Mouse (Mus musculus) heart, embryonic 10.5 days (tissue): ENCODE measurements around the gene Runx1. TPM values are rescaled to one million over a fixed set of nuclear protein-coding genes. Genes with fewer than 3 reads are reported as not detected.

Source experiments
- DNase-seq: peaks from one replicate; pipeline ENCODE4 v3.0.0-alpha.2; 2017; ENCODE audit warnings: low spot score
- H3K27ac ChIP-seq: fragments of 300-500 bp; sonication (generic); 2 replicates; pipeline ENCODE4 v1.5.1; 2016; ENCODE audit warnings: mild to moderate bottlenecking
- H3K27me3 ChIP-seq: fragments of 300-500 bp; sonication (generic); 2 replicates; pipeline ENCODE4 v1.6.1; 2016; ENCODE audit warnings: mild to moderate bottlenecking; ENCODE audit not compliant: poor library complexity, insufficient read depth, severe bottlenecking
- H3K36me3 ChIP-seq: fragments of 300-500 bp; sonication (generic); 2 replicates; pipeline ENCODE4 v1.6.1; 2016; ENCODE audit warnings: mild to moderate bottlenecking, moderate library complexity
- H3K4me1 ChIP-seq: fragments of 300-500 bp; sonication (generic); 2 replicates; pipeline ENCODE4 v1.6.1; 2016; ENCODE audit warnings: mild to moderate bottlenecking
- H3K4me3 ChIP-seq: fragments of 300-500 bp; sonication (generic); 2 replicates; pipeline ENCODE4 v1.5.1; 2016; ENCODE audit warnings: mild to moderate bottlenecking, moderate library complexity
- H3K9me3 ChIP-seq: fragments of 300-500 bp; sonication (generic); 2 replicates; pipeline ENCODE4 v1.6.1; 2016; ENCODE audit warnings: mild to moderate bottlenecking, moderate library complexity
- WGBS: fragments of 180-500 bp; shearing (Covaris S2); methylation state at CpG from one replicate; pipeline ENCODE4 v1.1.7; 2016; 5-methylcytosine and 5-hydroxymethylcytosine counted together
- polyA plus RNA-seq: library from polyadenylated mRNA; unstranded; fragments of >200 nt; fragmentation: Nextera tagmentation; extraction: Ambion mirVana; gene quantifications from 2 replicates; pipeline ENCODE4 v1.2.1, GENCODE M21; 2016

Gene Runx1
- polyA plus RNA-seq, 1 experiment from 2014 or later = 2.5 TPM

DNA sequence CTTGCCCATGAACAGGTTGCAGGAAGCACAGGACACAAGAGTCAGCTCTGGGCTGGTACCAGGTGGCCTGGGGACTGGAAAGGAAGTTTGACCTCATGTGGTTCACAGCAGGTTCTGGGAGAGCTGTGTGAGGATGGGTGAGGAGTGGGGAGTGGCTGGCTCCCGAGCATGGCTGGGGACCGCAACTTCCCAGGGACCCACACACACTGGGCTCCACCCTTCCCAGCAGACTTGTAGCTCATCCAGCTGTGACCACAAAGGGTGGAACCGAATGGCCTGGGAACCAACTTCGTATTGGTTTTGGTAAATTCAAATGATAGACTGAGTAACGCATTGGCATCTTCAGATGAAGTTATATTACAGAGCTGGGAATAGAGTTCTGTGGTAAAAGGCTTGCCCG is 43.5 kb downstream of the Runx1 start:
- H3K27me3 ChIP-seq = peaks cover 68% of the 10 kb centered on the region
- H3K27ac ChIP-seq = no peak overlapping the region
- DNase-seq = no peak
- WGBS = 69% methylated on average over 6 of the region's 6 CpGs
- H3K9me3 ChIP-seq = no peaks in the 10 kb centered on the region
- no peaks in the 10 kb centered on the region for H3K36me3 ChIP-seq
- H3K4me1 ChIP-seq = peaks cover 39% of the 10 kb centered on the region
- H3K4me3 ChIP-seq = no peak overlapping the region

- H3K27me3 ChIP-seq = peaks cover 61% of the 10 kb centered on the region
- 83% methylated on average over 9 of the region's 9 CpGs for WGBS
- H3K9me3 ChIP-seq = no peaks in the 10 kb centered on the region
- H3K4me3 ChIP-seq = no peak overlapping the region
- H3K36me3 ChIP-seq = no peaks in the 10 kb centered on the region
- DNase-seq = no peak
- no peak overlapping the region for H3K27ac ChIP-seq
- peaks cover 26% of the 10 kb centered on the region for H3K4me1 ChIP-seq
These were observed 46.0 kb downstream of the Runx1 start for GRCm38 (mm10) chr16:92779896-92780435.

GRCm38 (mm10) chr16:92779175-92779574 is 46.8 kb downstream of the Runx1 start:
- peaks cover 61% of the 10 kb centered on the region for H3K27me3 ChIP-seq
- no peaks in the 10 kb centered on the region for H3K9me3 ChIP-seq
- H3K4me1 ChIP-seq = peaks cover 24% of the 10 kb centered on the region
- WGBS = 85% methylated on average over 2 of the region's 2 CpGs
- no peak for DNase-seq
- no peaks in the 10 kb centered on the region for H3K36me3 ChIP-seq
- no peak overlapping the region for H3K4me3 ChIP-seq
- H3K27ac ChIP-seq = no peak overlapping the region

- H3K4me3 ChIP-seq = no peak overlapping the region
- H3K4me1 ChIP-seq = peaks cover 15% of the 10 kb centered on the region
- no peaks in the 10 kb centered on the region for H3K36me3 ChIP-seq
- H3K9me3 ChIP-seq = no peaks in the 10 kb centered on the region
- DNase-seq = peak; percentile 81
- H3K27me3 ChIP-seq = peaks cover 57% of the 10 kb centered on the region
- H3K27ac ChIP-seq = 0 out of 2 replicates have a peak overlapping the region, but pooled peaks have one; percentile 16
- WGBS = 25% methylated on average over 9 of the region's 9 CpGs
These were observed 47.7 kb downstream of the Runx1 start for GRCm38 (mm10) chr16:92778096-92778780.

GRCm38 (mm10) chr16:92767862-92768261 is 58.1 kb downstream of the Runx1 start:
- no peak overlapping the region for H3K27ac ChIP-seq
- no peaks in the 10 kb centered on the region for H3K9me3 ChIP-seq
- peaks cover 4% of the 10 kb centered on the region; the same call in 1 of the 2 replicates for H3K4me1 ChIP-seq
- H3K4me3 ChIP-seq = no peak overlapping the region
- no peaks in the 10 kb centered on the region for H3K36me3 ChIP-seq
- WGBS = 86% methylated on average over 4 of the region's 4 CpGs
- DNase-seq = no peak
- peaks cover 8% of the 10 kb centered on the region for H3K27me3 ChIP-seq

DNA sequence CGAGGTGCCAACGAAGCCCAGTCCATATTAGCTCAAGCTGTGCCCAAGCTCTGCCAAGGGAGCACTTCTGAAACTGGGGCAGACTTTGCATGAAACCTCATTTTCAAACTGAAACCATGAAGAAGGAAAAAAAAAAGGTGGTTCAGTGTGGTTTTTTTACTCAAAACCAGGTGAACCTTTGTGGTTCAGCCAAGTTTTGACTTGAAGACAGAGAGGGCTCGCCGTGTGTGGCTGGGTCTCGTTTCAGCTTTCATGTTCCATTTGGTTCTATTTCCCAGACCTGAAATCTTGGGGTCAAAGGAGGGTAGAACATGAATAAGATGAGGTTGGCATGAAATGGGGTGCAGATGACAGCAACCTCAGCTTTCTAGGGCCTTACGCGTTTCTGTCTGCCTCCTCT is 58.5 kb downstream of the Runx1 start:
- Histone ChIP-seq H3K27ac (no peak overlapping the region), H3K4me3 (no peak overlapping the region), H3K4me1 (peaks cover 6% of the 10 kb centered on the region), H3K27me3 (peaks cover 10% of the 10 kb centered on the region), H3K36me3 (no peaks in the 10 kb centered on the region), H3K9me3 (no peaks in the 10 kb centered on the region)
- DNase-seq = no peak
- WGBS = 90% methylated on average over 7 of the region's 7 CpGs

DNA sequence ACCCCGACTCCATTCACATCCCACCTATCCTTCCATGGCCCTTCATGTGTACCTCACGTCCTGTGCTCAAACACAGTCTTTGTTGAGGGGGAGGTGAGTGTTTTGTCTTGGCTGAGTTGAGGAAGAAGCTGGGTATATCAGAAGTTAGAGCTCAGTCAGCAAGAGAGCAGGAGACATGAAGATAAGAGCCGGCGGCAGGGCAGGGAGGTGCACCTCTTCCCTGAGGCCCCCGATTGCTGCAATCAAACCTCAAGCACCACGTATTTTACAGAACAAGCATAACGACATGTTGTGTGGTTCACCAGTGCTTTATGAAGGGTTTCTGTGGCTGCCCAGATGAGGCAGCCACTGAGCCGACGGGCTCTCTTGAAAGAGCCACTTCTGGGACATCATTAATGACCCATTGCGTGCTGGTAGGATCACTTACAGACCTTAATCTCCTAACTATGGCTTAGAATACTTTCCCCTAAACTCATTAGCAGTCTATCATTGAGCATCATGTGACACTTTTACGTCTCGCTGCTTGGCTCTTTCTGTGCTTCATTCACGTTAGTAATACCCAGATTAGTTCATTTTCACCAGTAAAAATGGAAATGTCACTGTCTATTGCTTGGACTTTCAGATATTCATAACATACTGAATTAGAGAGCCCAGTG is 61.1 kb downstream of the Runx1 start:
- Histone ChIP-seq H3K27me3 (peaks cover 11% of the 10 kb centered on the region), H3K36me3 (no peaks in the 10 kb centered on the region), H3K4me3 (no peak overlapping the region), H3K9me3 (no peaks in the 10 kb centered on the region), H3K4me1 (peaks cover 11% of the 10 kb centered on the region), H3K27ac (no peak overlapping the region)
- no peak for DNase-seq
- WGBS = 66% methylated on average over 13 of the region's 13 CpGs

DNA sequence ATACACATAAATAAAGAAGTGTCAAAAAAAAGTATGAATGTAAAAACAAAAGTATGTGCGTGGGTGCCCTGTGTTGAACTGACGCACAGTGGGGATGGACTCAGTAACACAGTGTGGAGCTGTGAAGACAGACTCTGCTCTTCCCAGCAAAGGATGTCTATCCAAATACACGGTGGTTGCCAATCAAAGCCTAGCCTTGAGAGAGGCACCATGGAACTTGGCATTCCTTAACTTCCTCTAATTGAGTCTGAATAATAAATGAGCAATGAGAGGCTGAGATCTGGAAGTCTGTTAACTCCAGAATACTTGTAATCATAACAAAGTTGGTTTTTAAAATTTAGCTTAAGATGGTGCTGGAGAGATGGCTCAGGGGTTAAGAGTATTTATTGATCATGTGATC is 62.3 kb downstream of the Runx1 start:
- Histone ChIP-seq H3K27ac (no peak overlapping the region), H3K4me3 (no peak overlapping the region), H3K36me3 (no peaks in the 10 kb centered on the region), H3K4me1 (peaks cover 11% of the 10 kb centered on the region), H3K27me3 (peaks cover 14% of the 10 kb centered on the region), H3K9me3 (no peaks in the 10 kb centered on the region)
- WGBS = 85% methylated on average over 3 of the region's 3 CpGs
- DNase-seq = no peak

DNA sequence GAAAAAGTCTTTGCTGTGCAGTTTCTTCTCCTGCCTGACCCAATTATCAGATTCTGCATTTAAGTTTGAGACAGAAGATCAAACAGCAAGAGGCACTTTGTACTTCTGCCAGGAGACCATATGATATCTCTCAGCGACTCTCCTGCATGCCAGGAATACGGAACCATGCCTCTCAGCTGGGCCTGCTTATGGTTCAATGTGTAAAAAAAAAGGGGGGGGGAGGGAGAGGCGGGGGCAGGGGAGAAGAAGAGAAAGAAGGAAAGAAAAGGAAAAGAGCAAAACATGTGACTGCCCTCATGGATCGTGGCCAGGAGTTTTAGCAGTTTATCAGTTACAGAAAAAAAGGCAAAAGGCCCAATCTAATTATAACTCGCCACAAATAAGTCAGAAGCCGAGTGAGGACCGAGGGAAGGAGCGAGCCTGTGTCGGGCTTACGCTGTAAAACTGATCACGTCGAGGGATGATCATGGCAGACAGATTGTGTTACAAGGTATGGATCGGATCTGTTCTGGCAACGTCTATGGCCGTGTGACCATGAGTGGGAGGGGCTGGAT is 63.9 kb downstream of the Runx1 start:
- no peaks in the 10 kb centered on the region for H3K9me3 ChIP-seq
- peaks cover 11% of the 10 kb centered on the region for H3K4me1 ChIP-seq
- H3K36me3 ChIP-seq = no peaks in the 10 kb centered on the region
- peaks cover 14% of the 10 kb centered on the region for H3K27me3 ChIP-seq
- H3K4me3 ChIP-seq = no peak overlapping the region
- WGBS = 47% methylated on average over 15 of the region's 15 CpGs
- no peak for DNase-seq
- H3K27ac ChIP-seq = no peak overlapping the region

GRCm38 (mm10) chr16:92760091-92760490 is 65.9 kb downstream of the Runx1 start:
- 90% methylated on average over 3 of the region's 3 CpGs for WGBS
- Histone ChIP-seq H3K4me1 (peaks cover 11% of the 10 kb centered on the region), H3K27ac (no peak overlapping the region), H3K36me3 (no peaks in the 10 kb centered on the region), H3K4me3 (no peak overlapping the region), H3K27me3 (peaks cover 10% of the 10 kb centered on the region), H3K9me3 (no peaks in the 10 kb centered on the region)
- no peak for DNase-seq

DNA sequence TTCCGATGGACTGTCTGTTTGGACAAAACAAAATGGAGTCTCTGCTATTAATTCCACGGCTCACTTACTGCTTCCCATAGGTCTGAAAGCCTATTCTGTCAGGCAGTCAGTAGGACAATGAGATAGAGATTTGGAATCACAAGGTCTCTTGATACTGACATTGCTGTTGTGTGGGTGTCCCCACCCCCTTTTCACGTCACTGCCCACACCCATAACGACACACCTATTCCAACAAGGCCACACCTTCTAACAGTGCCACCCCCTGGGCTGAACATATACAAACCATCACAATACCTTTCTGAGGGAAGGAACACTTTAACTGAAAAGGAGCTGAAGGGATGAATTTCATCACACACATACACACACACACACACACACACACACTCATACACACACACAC is 68.4 kb downstream of the Runx1 start:
- H3K36me3 ChIP-seq = no peaks in the 10 kb centered on the region
- H3K9me3 ChIP-seq = no peaks in the 10 kb centered on the region
- no peak overlapping the region for H3K27ac ChIP-seq
- H3K4me1 ChIP-seq = peaks cover 6% of the 10 kb centered on the region
- DNase-seq = no peak
- H3K4me3 ChIP-seq = no peak overlapping the region
- H3K27me3 ChIP-seq = peaks cover 16% of the 10 kb centered on the region
- WGBS = 85% methylated on average over 4 of the region's 4 CpGs

GRCm38 (mm10) chr16:92753944-92754343 is 72.0 kb downstream of the Runx1 start:
- Histone ChIP-seq H3K4me1 (peaks cover 3% of the 10 kb centered on the region; the same call in 1 of the 2 replicates), H3K27ac (no peak overlapping the region), H3K9me3 (no peaks in the 10 kb centered on the region), H3K27me3 (peaks cover 22% of the 10 kb centered on the region), H3K36me3 (no peaks in the 10 kb centered on the region), H3K4me3 (no peak overlapping the region)
- DNase-seq = no peak
- WGBS = 89% methylated on average over 3 of the region's 3 CpGs

- peaks cover 3% of the 10 kb centered on the region; the same call in 1 of the 2 replicates for H3K4me1 ChIP-seq
- peaks cover 23% of the 10 kb centered on the region for H3K27me3 ChIP-seq
- DNase-seq = no peak
- no peak overlapping the region for H3K27ac ChIP-seq
- 79% methylated on average over 8 of the region's 8 CpGs for WGBS
- no peaks in the 10 kb centered on the region for H3K36me3 ChIP-seq
- H3K9me3 ChIP-seq = no peaks in the 10 kb centered on the region
- no peak overlapping the region for H3K4me3 ChIP-seq
These were observed 72.8 kb downstream of the Runx1 start for GRCm38 (mm10) chr16:92753139-92753538.
